Mouse (Mus musculus) testis, adult 2 months (tissue): Measurements from ENCODE around the gene Casp7.

ENCODE experiments used
- CTCF ChIP-seq: fragments of 200-500 bp; IDR thresholded peaks from 2 replicates; pipeline ENCODE4 v1.5.1; 2012; ENCODE audit warnings: low read depth, mild to moderate bottlenecking, inconsistent platforms, low read length, moderate library complexity; ENCODE audit not compliant: control insufficient read depth, insufficient read depth, insufficient replicate concordance
- POLR2A ChIP-seq: fragments of 200-500 bp; IDR thresholded peaks from 2 replicates; pipeline ENCODE4 v1.6.1; 2012; ENCODE audit warnings: low read depth, mild to moderate bottlenecking, inconsistent platforms, low read length, moderate library complexity; ENCODE audit not compliant: control insufficient read depth

- TF ChIP-seq POLR2A (no peak), CTCF (no peak)
Observed at GRCm38 (mm10) chr19:56398528-56398795, 1.5 kb downstream of the Casp7 start.
